Mouse (Mus musculus) C2C12 (cell line): ENCODE data around the gene Arhgap19.

Experiments
- CTCF ChIP-seq: IDR thresholded peaks from one replicate; pipeline ENCODE4 v1.5.1; 2011; ENCODE audit not compliant: control insufficient read depth, insufficient read depth, insufficient read length
- MYOG ChIP-seq: IDR thresholded peaks from one replicate; pipeline ENCODE4 v1.6.1; 2011; ENCODE audit not compliant: control insufficient read depth, insufficient read length; ENCODE audit errors: extremely low read depth
- USF1 ChIP-seq: IDR thresholded peaks from one replicate; pipeline ENCODE4 v1.6.1; 2011; ENCODE audit warnings: low read depth, mild to moderate bottlenecking, control low read depth, moderate library complexity

DNA sequence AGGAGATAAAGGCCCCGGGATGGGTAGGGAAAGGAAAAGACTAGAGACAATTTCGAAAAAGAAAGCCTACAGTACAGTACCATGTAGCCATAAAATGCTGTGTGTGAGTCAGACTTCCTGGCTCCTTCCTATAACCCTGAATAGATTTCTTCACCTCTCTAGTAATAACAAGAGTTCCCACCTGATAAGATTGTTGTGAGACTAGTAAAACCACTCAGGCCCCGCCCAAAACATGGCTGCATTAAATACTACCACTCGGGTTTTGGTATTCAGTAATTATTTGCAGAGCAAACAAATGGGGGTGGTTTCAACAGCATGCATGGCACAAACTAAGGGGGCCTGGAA is 36.0 kb upstream of the Arhgap19 start:
- TF ChIP-seq CTCF: no peak
- no peak for TF ChIP-seq MYOG
- no peak for TF ChIP-seq USF1
